Mouse (Mus musculus) adrenal gland, postnatal 25 days (tissue): Measurements from ENCODE around the gene Tubb4b. TPM values are rescaled to one million over a fixed set of nuclear protein-coding genes. Genes with fewer than 3 reads are reported as not detected.

Experiments used
- DNase-seq: peaks from one replicate; pipeline ENCODE4 v3.0.0; 2021; ENCODE audit warnings: mixed read lengths
- total RNA-seq: library from RNA; stranded (reverse); gene quantifications from 2 replicates; pipeline ENCODE4 v1.2.3, GENCODE M21; 2021

Tubb4b gene
- total RNA-seq, 1 experiment from 2014 or later, result 247 TPM

DNA sequence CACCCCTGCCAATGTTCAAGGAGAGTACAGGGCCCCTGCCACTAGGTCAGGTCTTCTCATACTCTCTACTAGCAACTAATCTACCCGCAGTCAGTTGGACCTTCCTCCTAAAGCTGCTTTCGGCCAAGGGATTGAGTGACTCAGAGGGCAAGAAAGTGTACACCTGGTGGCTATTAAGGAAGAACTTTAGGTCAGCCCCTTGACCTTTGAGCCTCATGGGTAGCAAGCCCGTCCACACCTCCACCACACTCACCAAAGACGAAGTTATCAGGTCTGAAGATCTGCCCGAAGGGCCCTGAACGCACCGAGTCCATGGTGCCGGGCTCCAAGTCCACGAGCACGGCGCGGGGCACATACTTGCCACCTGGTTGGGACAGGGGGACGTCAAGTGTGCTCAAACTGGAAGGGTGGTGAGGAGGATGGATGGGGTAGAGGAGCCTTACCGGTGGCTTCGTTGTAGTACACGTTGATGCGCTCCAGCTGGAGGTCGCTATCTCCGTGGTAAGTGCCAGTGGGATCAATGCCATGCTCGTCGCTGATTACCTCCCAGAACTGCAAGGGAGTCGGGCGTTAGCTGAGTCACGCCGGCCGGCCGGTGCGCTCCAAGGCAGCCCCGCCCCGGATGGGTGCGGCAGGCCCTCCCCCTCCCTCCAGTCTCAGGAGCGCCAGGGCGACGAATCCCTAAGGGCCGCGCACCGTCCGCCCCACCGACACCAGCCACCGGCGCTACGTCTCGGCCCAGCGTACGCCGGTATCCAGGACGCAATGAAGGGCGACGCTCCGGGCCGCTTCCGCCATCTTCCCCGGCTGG lies 616 bp downstream of the Tubb4b start:
- DNase-seq, result peak; percentile 91

DNA sequence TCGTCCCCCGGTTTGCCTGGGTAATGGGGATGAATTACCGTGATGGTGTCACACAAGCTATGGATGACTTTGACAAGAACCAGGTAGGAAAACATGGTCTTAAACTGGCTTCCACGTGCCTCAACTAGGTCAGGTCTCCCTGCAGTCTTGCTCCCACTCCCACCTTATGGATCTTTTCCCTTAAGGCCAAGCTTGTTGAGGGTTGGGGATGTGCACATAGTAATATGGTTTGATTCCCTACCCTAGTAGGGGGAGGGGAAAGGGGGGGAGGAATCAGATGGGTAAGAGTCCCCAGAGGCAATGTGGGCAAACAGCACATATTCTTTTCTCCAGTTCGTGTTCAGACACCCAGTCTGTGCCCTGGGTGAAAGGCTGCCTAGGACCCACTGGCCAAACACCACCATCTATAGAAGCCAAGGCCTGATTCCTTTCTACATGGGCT lies 3.1 kb downstream of the Tubb4b start:
- no peak for DNase-seq

DNA sequence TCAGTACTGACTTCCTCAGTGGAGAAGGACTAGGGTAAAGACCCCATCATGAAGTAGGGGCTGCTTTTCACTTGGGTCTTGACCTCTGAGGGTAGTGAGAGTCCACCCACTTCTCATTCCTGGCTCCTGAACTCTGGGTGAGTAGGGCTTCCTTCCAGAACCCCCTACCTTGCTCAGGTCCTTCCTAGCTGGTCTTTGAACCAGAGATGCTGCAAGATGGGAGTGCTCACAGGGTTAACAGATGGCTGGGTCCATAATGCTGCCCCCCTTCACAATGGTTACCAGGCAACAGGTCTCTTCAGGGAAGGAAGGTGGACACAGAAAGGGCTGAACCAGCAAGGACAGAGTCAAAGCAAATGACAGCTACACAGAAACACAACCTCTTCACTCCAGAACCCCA lies 6.1 kb downstream of the Tubb4b start, which contains the start of gene Fam166a:
Gene Fam166a, plus strand, starts transcription at position 301 of the 400 bp plus-strand sequence.
- DNase-seq, result no peak

DNA sequence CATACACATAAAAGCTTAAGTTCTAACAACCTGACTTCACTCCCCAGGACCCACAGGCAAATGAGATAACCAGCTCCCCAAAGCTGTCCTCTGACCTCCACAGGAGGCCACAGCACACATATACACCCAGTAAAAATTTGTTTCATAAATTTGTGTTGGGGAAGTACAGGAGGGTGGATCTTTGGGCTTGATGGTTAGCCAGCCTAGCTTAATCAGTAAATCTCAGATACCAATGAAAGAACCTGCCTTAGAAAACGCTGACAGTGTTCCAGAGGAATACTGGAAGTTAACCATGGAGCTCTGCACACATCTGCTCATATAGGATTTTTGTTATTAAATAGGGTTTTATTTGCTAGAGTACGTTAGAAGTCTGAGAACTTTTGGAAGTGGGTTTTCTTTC lies 6.8 kb downstream of the Tubb4b start:
- no peak for DNase-seq

DNA sequence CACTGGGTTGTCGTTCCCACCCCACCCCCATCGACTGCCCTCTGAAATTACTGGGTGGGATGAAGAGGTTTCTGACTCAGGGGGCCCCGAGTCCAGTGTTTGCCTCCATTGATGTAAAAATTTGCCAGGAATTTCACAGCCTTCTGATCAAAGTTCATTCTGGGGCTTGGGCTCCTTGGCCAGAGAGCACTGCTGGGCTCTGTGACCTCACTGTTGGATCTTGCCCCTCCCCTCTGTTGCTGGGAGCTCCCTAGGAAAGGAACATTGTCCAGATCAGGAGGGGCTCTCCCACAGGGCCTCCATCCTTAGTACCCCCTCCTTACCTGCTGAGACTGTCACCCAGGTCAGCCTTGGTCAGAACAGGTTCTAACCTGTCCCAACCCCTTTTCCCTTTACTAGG lies 10.1 kb downstream of the Tubb4b start, which contains the start of gene Stpg3:
Gene Stpg3, minus strand, starts transcription at position 194 of the 400 bp plus-strand sequence.
- DNase-seq, result no peak

DNA sequence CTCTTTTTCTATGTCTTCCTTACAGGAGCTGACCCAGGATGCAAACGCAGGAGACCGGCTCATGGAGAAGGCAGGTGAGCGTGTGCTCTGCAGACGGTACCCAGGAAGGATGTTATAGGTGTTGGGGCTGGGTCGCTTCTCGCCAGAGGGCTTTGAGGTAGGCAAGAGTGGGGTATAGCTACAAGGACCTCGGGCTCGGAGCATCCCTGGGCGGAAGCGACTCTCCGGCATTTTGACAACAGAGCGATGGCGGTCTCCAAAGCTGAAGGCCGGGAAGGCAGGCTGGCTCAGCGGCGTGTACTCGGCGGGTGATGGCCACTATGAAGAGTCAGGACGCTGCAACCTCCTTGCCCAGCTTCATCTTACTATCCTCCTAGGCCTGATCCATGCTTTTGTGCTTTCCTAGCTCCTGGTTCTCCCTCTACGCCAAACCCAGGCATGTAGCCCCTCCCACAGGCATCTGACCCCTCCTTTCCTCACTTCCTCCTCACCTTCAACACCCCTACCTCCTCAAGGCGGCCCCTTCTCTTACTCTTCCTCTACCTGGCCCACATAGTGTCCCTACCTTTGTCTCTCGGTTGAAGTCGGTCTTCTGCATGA lies 11.1 kb downstream of the Tubb4b start:
- DNase-seq, result no peak

DNA sequence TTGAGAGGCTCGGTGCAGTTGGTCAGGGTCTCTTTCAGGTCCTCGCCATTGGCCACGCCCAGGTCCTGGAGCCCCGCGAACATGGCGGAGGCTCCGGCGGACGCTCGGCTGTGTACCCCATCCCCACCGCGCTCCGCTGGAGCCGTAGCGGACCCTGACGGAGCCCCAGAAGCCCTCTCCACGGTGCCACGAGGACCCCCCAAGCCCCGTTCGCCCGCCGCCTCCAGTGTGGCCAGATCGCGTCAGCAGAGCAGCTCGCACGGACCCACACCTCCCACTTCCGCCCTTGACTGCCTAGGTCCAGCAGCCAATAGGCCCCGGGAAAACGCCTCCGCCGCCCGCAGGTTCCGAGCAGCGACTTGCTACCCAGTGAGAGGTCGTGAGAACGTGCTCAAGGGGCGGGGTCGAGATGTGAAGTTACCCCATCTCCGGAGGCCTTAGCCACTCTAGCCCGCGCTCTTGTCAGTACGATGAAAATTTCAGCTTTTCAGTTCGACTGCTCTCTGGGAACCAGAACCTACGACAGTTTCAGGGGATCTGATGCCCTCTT lies 13.3 kb downstream of the Tubb4b start, which contains the start of gene Nelfb:
Gene Nelfb, minus strand, starts transcription at position 369 of the 550 bp plus-strand sequence.
- DNase-seq, result peak; percentile 88

DNA sequence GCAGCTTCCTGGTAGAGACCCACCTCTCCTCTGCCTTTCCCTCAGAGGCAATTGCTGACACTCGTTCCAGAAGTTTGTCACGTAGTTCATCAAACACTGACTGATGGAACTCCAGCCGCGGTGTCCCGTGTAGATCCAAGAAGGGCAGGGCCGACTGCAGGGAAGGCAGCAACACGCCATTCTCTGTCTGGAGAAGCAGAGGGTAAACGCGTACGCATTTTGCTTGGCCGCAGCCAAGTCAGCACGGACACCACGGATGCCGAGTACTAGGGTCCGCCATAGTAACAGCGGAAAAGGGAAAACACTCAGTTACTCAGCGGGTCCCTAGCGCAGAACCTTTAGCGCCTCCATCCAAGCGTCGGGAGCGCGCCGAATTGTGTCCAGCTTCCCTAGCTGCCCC lies 13.8 kb downstream of the Tubb4b start:
- no peak for DNase-seq

DNA sequence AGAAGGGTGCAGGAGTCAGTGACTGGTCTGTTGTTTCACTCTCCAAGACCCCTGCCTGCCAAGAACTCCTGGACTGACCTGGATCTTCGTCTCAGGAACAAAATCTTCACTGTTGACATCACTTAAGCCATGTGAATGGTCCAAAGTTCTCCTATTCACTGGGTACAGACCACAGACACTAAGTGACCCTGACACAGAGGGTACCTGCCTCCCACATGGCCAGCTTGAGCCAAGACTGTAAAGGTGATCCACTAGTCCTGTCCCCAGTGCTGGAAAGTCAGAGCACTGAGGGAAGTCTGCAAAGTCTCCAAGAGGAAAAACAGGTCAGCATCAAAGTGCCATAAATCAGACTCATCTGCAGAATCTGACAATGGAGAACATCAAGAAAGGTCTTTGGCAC lies 16.9 kb downstream of the Tubb4b start:
- no peak for DNase-seq

DNA sequence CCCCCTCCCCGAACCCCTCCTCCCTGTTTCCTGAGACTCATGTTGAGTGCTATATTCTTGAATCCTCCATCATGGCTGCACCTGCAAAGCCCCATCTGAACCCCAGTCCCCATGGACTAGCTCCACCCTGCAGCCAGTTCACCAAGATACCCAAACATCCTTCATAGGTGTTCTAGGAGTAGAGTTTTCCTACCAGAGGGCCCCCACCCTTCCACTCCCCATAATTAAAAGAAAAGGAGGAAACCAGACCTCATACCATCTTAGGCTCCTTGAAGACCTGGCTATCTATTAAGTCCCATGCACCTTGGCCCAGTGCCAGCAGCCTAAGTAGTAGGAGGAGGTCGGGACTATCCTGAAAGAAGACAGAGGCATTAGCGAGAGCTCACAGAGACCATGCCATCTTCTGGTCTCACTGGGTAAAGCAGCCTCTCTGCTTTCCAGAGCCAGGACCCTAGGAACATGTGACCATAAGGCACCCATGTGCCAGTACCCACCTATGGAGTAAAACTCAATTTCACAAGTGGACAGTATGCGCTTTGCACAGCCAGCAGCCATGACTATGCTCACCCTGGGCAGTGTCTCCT lies 20.8 kb downstream of the Tubb4b start:
- DNase-seq, result no peak

DNA sequence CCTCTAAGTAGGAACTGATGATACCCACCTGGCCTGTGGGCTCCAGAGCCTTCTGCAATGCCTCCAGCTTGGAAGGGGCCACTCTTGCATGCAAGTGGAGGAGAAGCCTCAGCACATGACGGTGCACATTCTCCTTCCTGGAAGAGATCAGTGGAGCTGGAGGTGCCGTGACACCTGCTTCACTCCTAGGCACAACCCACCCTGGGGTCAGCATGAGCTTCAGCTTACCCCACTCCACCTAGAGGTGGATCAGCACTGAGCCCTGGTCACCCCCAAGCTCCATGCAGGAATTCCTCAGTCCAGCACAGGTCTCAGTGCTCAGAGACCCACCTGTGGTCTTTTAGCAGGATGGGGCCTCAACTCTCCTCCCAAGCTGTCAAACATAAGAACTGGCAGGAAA lies 23.9 kb downstream of the Tubb4b start:
- DNase-seq, result no peak

DNA sequence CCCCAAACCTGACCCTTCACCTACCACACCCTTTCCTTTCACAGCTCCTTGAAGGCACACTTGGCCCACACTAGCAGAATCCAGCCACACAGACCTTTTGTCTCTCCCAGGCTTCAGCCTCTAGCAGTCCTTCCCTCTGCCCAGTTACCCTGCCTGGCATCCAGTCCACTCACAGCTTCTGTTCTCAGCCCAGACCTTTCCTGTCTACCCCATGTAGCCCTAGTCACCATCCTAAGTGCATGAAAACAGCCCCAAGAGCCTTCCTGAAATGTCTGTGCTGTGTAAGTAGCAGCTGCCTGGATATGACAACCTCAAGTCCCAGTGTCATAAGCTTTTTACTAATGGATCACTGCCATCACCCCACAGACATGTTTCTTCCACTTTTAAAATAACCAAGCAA lies 26.6 kb downstream of the Tubb4b start:
- DNase-seq, result no peak

DNA sequence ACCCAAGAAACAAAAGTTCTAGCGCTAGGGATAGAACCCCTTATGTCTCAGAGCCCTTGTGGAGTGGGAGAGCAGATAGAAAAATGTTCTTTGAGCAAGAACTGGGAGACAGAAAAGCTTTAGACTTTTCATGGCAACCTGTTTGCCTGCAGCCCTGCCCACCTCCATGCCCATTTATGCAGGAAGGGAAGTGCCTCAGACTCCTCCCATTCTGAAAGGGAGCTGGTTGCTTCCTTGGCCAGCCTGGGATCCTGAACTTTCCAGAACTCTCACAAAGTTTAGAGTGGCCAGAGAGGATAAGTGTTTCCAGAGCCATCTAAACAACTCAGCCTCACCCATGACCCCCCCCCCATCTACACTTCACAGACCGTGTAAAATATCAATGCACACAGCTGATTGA lies 27.3 kb downstream of the Tubb4b start:
- DNase-seq, result no peak

DNA sequence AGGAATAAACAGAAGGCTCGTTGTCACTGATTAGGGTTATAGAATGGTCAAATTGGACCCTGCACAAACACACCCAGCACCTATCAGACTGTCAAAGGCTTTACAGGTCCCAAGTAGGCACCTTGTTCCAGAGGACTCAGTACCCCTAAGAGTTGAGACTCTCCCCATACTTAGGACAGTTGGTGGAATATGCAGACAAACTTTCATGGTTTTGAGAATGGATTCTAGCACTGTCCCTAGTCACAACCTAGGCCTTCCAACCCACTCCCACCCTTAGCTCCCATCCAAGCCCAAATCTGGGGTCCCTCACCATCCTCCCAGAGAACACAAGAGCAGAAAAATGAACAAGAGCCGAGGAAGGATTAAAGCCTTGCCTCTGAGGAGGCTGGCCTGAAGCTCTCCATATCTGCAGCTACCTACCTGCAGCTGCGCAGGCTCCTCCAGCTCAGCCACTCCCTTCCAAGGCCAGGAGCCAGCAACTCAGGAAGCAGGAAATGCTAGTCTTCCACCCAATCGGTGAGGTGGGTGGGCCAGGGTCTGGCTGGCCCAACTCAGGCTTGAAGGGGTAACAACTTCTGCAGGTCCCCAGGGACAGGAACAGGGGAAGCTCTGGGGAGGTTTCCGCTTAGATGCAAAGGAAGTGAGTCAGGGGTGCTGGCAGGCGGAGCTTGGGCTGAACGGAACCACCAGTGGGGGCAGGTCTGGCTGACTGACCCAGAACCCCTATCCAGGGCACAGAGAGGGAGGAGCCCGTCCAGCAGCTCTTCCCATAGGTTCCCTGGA lies 28.1 kb downstream of the Tubb4b start, which contains the start of gene Tor4a:
Gene Tor4a, minus strand, starts transcription at position 715 of the 783 bp plus-strand sequence.
- DNase-seq, result peak; percentile 78

DNA sequence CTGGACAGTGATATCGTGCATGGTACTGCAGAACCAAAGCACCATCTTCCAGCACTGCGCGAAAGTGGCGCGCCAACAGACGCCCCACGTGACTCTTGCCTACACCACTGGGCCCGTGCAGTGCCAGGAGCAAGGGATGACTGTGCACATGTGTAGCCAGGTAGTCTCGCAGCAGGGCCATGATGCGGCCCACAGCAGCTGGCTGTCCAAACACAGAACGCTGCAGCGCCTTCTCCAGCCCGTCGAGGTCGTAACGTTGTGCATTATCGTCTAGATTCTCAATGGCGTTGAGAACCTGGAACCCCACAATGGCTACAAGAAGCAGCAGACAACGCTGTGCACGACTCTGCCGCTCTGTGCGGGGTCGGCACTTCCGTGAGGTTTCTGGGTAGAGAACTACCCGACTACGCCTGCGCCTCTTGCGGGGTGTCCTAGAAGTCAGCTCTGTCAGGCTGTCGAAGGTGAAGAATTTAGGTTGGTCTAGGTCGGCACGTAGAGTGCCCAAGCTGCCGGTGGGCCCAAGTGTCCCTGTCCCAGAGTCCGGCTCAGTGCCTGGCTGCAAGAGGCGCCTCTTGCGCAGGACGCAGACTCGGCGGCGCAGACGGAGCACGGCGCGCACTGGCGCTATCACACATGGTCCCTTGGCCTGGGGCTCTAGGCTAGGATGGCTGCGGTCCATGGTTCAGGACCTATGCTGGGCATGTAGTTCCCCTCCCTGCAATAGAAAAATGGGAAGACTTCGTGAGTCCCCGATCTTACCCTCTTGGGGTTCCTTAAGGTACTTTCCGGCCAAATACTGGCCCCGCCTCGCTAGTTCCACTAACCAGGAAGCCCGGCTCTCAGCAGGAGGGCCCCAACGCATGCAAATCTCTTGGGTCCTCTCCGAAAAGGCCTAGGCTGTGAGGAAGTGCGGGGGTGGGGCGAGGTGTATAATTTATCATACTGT lies 29.0 kb downstream of the Tubb4b start:
- peak; percentile 69 for DNase-seq

DNA sequence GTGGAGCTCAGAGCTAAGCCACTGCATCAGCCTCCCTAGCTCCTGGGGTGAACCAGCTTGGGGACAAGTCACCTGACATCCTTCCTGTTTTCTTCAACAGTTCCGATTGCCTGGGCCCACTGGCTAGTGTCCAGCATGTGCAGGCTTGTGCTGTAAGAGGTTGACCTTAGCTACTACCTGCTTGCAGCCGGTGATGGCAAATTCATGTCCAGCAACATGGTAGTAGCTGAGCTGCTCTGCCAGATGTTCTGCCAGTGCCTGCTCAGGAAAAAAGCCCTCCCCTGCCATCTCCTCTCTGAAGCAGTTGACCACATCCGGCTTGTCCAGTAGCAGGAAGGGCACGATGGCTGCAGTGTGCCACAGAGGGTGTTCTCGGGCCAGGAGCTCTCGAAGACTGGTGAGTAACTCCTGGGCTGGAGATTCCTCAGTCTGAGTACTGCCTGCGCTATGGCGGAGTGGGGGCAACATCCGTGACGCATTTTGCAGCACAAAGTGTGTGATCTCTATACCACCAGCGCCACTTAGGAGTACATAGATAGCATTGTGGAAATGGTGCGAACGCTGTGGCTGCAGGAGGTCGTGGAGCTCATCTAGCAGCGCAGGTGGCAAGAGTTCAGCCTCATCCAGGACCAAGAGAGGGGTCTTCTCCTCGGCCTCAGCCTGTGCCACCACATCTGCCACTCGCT lies 29.9 kb downstream of the Tubb4b start:
- no peak for DNase-seq

DNA sequence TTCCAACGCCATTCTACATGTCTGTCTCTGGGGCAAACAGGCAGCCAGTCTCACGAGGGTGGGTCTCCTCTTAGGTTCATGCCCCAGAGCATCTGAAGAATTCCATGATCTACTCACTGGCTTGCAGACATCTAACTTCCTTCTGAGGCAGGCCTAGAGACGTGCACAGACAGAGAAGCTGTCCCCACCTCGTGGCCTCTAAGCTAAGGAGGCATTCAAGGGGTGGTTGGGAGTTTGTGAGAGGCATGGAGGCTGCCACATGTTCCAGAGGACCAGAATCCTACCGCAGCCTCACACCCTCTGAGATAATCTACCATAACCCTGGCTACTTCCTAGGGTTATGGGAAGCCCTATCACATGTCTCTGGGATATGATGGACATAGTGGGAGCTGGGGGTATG lies 30.5 kb downstream of the Tubb4b start:
- DNase-seq, result no peak

DNA sequence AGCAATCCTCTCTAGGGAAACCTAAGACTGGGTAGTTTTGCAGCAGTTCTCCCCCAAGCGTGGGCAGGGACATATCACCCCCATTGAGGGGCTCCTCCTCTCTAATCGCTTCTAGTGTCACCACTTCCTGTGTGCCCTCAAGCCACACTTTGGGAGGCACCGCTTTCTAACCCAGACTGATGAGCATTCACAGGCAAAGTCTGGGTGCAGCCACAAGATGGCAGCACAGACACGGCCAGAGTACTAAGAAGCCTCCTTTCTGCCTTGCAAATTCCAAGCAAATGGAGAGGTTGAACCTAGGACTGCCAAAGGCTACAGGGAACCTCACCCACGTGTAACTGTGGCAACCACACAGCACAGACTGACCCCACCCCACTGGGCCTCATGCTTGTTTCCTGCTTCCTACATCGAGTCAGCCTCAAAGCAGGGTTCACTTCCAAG lies 31.2 kb downstream of the Tubb4b start:
- DNase-seq, result peak; percentile 77

DNA sequence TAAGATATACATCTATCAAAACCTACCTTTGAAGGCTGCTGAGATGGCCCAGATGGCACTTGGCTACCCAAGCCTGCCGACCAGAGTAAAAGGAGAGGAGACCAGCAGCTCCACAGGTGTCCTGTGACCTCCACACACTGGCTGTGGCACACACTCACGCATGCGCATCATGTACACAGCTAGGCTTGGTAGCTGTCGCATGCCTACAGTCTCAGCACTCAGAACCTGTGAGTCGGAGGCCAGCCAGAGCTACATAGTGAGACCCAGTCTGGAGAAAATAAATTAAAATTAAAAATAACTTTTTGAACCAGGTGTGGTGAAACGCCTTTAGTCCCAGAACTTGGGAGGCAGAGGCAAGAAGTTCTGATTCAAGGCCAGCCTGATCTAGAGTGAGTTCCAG lies 36.7 kb downstream of the Tubb4b start:
- no peak for DNase-seq

DNA sequence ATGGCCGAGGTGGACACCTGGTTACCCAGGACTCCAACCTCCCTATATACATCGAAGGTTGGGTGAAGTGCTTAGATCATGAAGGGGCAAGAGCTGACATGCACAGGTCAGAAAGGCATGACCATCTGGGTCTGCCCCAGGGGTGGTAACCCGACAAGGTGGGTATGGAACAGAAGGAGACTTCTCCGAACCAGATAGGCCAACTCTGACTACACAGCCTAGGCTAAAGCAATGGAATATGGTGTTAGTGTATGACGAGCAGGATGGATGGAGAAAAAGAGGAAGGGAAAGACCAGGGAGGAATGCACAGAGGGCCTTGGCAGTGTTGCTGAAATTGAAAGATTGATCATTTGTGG lies 37.9 kb downstream of the Tubb4b start:
- DNase-seq, result no peak
